Mouse (Mus musculus): ENCODE measurements around the gene Asphd2.

Asphd2 gene

DNA sequence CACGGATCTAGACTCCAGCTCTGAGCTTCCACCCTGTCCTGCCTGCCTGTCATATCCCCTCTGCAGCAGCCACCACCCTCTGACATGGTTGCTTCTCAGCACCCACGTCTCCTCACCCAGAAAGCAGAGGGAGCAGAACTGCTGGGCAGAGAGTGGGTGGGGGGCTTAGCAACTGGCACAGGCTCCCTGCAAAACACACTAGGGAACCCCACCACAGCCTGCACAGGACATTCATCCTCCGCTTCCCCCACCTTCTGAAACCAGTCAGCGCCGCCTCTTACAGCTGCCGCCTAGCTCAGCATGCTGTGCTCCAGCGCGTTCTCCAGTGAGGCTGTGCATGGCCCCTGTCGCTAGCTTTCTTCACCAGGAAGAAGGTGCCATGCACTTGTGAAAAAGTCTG, 5.3 kb downstream of the Asphd2 start:
- DNase-seq, result no peak

DNA sequence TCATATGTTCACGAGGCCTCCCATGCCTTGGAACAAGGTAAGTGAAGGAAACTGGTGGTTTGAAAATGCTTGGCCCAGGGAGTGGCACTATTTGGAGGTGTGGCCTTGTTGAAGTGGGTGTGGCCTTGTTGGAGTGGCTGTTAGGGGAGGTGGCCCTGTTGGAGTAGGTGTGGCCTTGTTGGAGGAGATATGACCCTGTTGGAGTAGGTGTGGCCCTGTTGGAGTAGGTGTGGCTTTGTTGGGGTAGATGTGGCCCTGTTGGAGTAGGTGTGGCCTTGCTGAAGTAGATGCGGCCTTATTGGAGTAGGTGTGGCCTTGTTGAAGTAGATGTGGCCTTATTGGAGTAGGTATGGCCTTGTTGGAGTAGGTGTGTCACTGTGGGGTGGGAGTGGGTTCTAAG, 8.7 kb downstream of the Asphd2 start:
- no peak for DNase-seq

- DNase-seq, result no peak
These were observed 9.7 kb downstream of the Asphd2 start for GRCm38 (mm10) chr5:112384805-112385472.

GRCm38 (mm10) chr5:112382641-112383330, 11.9 kb downstream of the Asphd2 start:
- no peak for DNase-seq

GRCm38 (mm10) chr5:112382042-112382441, 12.6 kb downstream of the Asphd2 start:
- DNase-seq, result no peak

- DNase-seq, result no peak
These were observed 13.5 kb downstream of the Asphd2 start for GRCm38 (mm10) chr5:112381154-112381553.

- DNase-seq, result no peak
These were observed 15.9 kb downstream of the Asphd2 start for GRCm38 (mm10) chr5:112378716-112379115.

DNA sequence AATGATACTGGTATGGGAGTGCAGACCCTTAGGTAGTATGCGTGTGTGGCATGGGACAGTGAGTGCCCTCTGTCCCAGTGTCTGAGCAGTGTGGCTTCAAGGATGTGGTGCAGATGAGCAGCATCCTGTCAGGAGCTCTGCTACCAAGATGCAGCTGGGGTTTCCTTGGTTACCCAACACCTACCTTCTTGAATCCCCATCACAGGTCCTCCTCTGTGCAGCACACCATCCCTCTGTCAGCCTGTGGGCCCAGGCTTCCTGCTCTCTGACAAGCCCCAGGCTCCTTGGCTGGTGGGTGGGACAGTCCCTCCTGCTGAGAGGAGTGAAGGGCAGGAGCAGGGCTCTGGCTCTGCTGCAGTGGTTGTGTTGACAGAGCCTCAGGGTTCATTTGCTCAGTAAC, 17.3 kb downstream of the Asphd2 start:
- no peak for DNase-seq

- no peak for DNase-seq
These were observed 18.6 kb downstream of the Asphd2 start for GRCm38 (mm10) chr5:112376111-112376510.

- DNase-seq, result no peak
These were observed 22.7 kb downstream of the Asphd2 start for GRCm38 (mm10) chr5:112371933-112372332.

GRCm38 (mm10) chr5:112370236-112370813, 24.3 kb downstream of the Asphd2 start:
- DNase-seq, result no peak

GRCm38 (mm10) chr5:112369326-112369725, 25.3 kb downstream of the Asphd2 start:
- DNase-seq, result peak; percentile 32

- peak; percentile 26 for DNase-seq
These were observed 26.0 kb downstream of the Asphd2 start for GRCm38 (mm10) chr5:112368666-112369065.

DNA sequence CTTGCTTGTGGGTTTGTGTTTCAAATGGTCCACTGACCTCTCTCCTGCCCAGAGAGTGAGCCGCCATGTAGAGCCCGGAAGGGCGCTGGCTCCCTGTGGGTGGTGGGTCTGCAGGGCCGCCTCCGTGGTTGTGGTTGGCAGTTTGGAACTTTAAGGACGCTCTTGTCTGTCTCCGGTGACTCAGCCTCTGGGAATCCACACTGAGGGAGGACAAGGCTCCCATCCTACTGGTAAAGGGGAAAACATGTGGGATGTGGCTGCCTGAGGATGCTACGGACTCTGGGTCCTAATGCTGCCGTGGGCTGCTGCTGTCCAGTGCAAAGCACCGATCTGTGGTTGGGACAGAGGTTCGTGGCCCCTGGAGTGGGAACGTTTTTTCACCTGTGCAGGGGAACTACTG, 26.7 kb downstream of the Asphd2 start:
- no peak for DNase-seq

- no peak for DNase-seq
These were observed 27.3 kb downstream of the Asphd2 start for GRCm38 (mm10) chr5:112367338-112367737.

GRCm38 (mm10) chr5:112366879-112367278, 27.8 kb downstream of the Asphd2 start:
- no peak for DNase-seq

DNA sequence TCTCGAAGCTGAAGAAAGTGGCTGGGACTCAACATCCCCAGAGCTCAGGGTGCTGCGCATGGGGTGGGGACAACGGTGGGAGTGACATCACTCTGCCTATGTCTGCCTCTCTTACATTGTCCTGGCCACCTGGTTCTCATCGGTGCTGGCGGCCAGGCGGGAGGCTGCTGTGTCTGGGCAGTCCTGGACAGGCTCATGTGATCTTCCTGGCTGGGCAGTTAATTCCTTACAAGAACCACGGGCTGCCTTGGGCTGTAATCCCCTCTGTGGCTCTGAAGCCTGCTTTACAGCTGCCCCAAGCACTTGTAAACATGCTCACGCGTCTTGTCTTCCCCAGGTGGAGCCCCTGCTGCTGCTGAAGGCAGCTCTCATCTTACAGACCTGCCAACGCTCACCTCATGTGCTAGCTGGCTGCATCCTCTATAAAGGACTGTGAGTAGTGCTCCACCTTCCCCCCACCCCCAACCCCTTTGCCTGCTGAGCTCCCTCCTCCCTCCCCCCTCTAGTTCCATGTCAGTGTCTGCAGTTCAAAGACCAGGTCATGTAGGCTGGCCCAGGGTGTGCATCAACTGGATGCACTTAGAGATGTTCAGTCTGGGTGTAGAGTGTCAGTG, 30.4 kb downstream of the Asphd2 start:
- DNase-seq, result no peak

DNA sequence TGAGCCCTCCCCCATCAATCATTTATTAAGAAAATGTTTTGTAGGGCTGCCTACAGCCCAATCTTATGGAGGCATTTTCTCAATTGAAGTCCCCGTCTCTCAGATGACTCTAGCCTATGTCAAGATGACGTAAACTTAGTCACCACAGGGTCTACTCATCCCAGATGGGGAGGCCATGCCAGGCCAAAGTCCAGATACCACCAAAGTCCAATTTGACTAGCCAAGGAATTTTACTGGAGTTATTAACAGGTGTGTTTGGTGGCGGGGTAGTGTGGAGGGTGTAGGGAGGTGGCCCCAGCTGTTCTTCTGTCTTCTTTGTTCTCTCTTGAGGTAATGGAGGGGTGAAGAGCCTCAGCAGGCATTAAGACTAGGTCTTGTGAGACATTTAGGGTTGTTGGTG, 34.6 kb downstream of the Asphd2 start:
- DNase-seq, result no peak

GRCm38 (mm10) chr5:112359520-112359919, 35.1 kb downstream of the Asphd2 start:
- DNase-seq, result no peak

GRCm38 (mm10) chr5:112356322-112356721, 38.3 kb downstream of the Asphd2 start:
- DNase-seq, result no peak

- no peak for DNase-seq
These were observed 38.8 kb downstream of the Asphd2 start, which contains the start of gene Gm6583 for GRCm38 (mm10) chr5:112355910-112356309. Gm6583 (minus strand) TSS chr5:112356033.

DNA sequence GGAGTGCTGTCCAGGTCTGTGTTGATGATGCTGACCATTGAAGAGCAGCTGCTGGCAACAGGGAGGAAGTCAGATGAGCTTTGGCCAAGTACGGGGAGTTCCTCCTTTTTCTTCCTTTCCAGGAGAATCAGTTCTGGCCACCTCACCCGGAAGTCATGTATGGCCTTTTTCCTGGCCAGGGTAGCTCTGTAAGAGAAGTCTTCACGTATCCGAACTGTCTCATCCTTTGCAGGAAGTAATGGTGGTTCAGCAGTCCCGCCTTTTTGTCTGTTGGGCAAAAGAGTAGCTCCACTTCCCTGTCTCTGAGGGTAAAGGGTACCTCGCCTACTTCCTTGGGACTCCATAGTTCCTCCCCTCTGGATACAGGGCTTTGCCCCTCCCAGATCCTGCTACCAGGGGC, 39.2 kb downstream of the Asphd2 start:
- no peak for DNase-seq

GRCm38 (mm10) chr5:112349169-112349568, 45.5 kb downstream of the Asphd2 start:
- no peak for DNase-seq

All from thymus, postnatal 14 days (tissue).